10 mouse cellular contexts compared by ENCODE assay signal in the genomic region with DNA sequence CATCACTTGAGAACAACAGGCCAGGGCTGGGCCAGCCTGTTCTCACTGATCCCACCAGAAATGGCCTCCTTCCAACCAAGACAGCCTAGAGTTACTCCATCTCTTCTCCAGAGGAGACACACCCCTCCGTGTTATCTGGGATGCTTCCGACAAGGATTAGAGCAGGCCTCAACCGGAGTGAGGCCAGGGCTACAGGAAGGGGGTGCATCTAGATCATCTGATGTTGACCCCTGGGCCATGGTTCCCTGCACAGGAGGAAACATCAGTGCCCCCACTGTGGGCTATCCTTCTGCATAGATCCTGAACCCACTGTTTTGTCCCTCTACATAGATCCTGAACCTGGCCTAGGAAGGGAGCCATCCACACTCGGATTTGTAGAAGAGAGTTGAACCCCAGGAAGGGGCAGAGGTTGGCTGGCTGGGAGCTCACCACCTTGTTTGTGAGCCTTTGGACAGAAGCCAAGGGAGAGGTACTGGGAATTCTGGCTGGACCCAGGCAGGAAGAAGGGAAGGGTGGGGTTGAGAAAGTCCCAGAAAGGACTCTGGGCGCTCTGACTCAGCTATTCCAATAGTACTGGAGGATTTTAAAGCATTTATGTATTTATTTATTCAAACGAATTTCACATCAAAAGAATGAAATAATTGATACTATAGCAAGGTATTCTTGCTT.
A peak's percentile ranks its signal among the peaks of the same experiment; 100 is the strongest.
DNase-seq lines count a peak whose midpoint lies in the region; ATAC-seq and TF ChIP-seq lines count a peak whose summit lies in the region.
"Had no signal": no experiment of that assay in that cellular context is flagged by ENCODE, and none has a peak within 500 bp of the region (broad histone marks: within the 10 kb centered on the region; RNA-seq: fewer than 3 reads in every experiment).

No protein-coding gene starts in this region.

- H3K27me3 ChIP-seq in kidney, adult 2 months (replicated peaks; ENCODE audit: control insufficient read depth, insufficient read depth, low read length), result no peaks in the 10 kb centered on the region
- H3K27me3 ChIP-seq in heart, embryonic 13.5 days (replicated peaks), result no peaks in the 10 kb centered on the region
- H3K27me3 ChIP-seq in lung, postnatal 0 days (replicated peaks; ENCODE audit: insufficient read depth, low read length), result no peaks in the 10 kb centered on the region
- no peaks in the 10 kb centered on the region for H3K27me3 ChIP-seq in forebrain, embryonic 11.5 days (ENCODE audit: control insufficient read depth, insufficient read depth, low read length)
- H3K27me3 ChIP-seq: liver, embryonic 15.5 days had no signal

- H3K27ac ChIP-seq in kidney, adult 2 months (ENCODE audit: insufficient read depth, low read depth, low read length), result peak overlapping the region; percentile 41
- 0 out of 2 replicates have a peak overlapping the region, but pooled peaks have one; percentile 43 for H3K27ac ChIP-seq in cortical plate, adult 2 months (ENCODE audit: insufficient read depth, low read length)
- H3K27ac ChIP-seq in heart, embryonic 13.5 days (replicated peaks), result peak overlapping the region; percentile 28; the same call in 1 of the 2 replicates
- H3K27ac ChIP-seq in lung, postnatal 0 days (ENCODE audit: low read length), result no peak overlapping the region
- no peak overlapping the region for H3K27ac ChIP-seq in forebrain, embryonic 11.5 days (ENCODE audit: low read depth, low read length)
- H3K27ac ChIP-seq: liver, embryonic 15.5 days had no signal

- peaks cover 2% of the 10 kb centered on the region; the same call in 1 of the 2 replicates for H3K36me3 ChIP-seq in kidney, adult 2 months (ENCODE audit: control insufficient read depth, insufficient read depth, low read length)
- H3K36me3 ChIP-seq in heart, embryonic 13.5 days, result peaks cover 87% of the 10 kb centered on the region
- peaks cover 39% of the 10 kb centered on the region for H3K36me3 ChIP-seq in lung, postnatal 0 days (ENCODE audit: insufficient read depth, low read length)
- no peaks in the 10 kb centered on the region; the same call in 1 of the 2 replicates for H3K36me3 ChIP-seq in forebrain, embryonic 11.5 days (ENCODE audit: control insufficient read depth, insufficient read depth, low read length)

- no peak overlapping the region for H3K9ac ChIP-seq in heart, embryonic 13.5 days
- no peak overlapping the region for H3K9ac ChIP-seq in lung, postnatal 0 days (replicated peaks; ENCODE audit: low read depth)
- H3K9ac ChIP-seq in forebrain, embryonic 11.5 days (ENCODE audit: low read length), result no peak overlapping the region
- H3K9ac ChIP-seq: liver, embryonic 15.5 days had no signal

- H3K9me3 ChIP-seq in heart, embryonic 13.5 days, result no peaks in the 10 kb centered on the region
- no peaks in the 10 kb centered on the region for H3K9me3 ChIP-seq in lung, postnatal 0 days (ENCODE audit: low read length)
- H3K9me3 ChIP-seq in forebrain, embryonic 11.5 days (ENCODE audit: control insufficient read depth, low read length), result no peaks in the 10 kb centered on the region
- H3K9me3 ChIP-seq: liver, embryonic 15.5 days had no signal

- 37% methylated on average over 6 of the region's 6 CpGs for WGBS in kidney, adult 2 months
- WGBS in heart, embryonic 13.5 days, result 51% methylated on average over 6 of the region's 6 CpGs
- 44% methylated on average over 6 of the region's 6 CpGs for WGBS in lung, postnatal 0 days
- WGBS in forebrain, embryonic 11.5 days, result 83% methylated on average over 6 of the region's 6 CpGs

- H3K4me3 ChIP-seq in kidney, adult 2 months (ENCODE audit: insufficient read depth, low read depth, low read length), result no peak overlapping the region
- no peak overlapping the region for H3K4me3 ChIP-seq in cortical plate, adult 2 months (ENCODE audit: insufficient read depth, low read length)
- H3K4me3 ChIP-seq in heart, embryonic 13.5 days, result no peak overlapping the region
- no peak overlapping the region for H3K4me3 ChIP-seq in lung, postnatal 0 days (ENCODE audit: low read depth, low read length)
- H3K4me3 ChIP-seq in forebrain, embryonic 11.5 days (ENCODE audit: low read depth, low read length), result no peak overlapping the region
- H3K4me3 ChIP-seq: liver, embryonic 15.5 days had no signal

- ATAC-seq in heart, embryonic 13.5 days (ENCODE audit: extremely low read depth, insufficient number of reproducible peaks, low FRiP score, low TSS enrichment), result no peak
- peak; percentile 20 for ATAC-seq in lung, postnatal 0 days
- no peak for ATAC-seq in forebrain, embryonic 11.5 days (replicated peaks; ENCODE audit: low FRiP score)
- no peak for ATAC-seq in monocyte, adult 5-6 weeks (replicated peaks; ENCODE audit: insufficient number of reproducible peaks, low FRiP score, low TSS enrichment, poor library complexity, severe bottlenecking)

- H3K4me2 ChIP-seq in heart, embryonic 13.5 days, result no peak overlapping the region
- no peak overlapping the region for H3K4me2 ChIP-seq in lung, postnatal 0 days (replicated peaks; ENCODE audit: low read depth, low read length)
- H3K4me2 ChIP-seq in forebrain, embryonic 11.5 days (ENCODE audit: low read depth, low read length, severe bottlenecking), result no peak overlapping the region
- H3K4me2 ChIP-seq: liver, embryonic 15.5 days had no signal

- no peak for TF ChIP-seq POLR2A in kidney, adult 2 months (IDR thresholded peaks at IDR 0.05; ENCODE audit: low read depth, low read length)
- no peak for TF ChIP-seq POLR2A in cortical plate, adult 2 months (IDR thresholded peaks at IDR 0.05; ENCODE audit: extremely low read depth, insufficient read depth, low read length)

- TF ChIP-seq CTCF in kidney, adult 2 months (conservative IDR thresholded peaks at IDR 0.05; ENCODE audit: insufficient read depth, insufficient read length, low read depth, low read length), result no peak
- TF ChIP-seq CTCF in cortical plate, adult 2 months (IDR thresholded peaks at IDR 0.05; ENCODE audit: extremely low read depth, insufficient read depth, low read length), result no peak
- TF ChIP-seq CTCF in lung, postnatal 0 days (IDR thresholded peaks at IDR 0.05), result no peak

- H3K4me1 ChIP-seq in kidney, adult 2 months (ENCODE audit: control insufficient read depth, insufficient read depth, low read length), result peaks cover 12% of the 10 kb centered on the region
- peaks cover 5% of the 10 kb centered on the region for H3K4me1 ChIP-seq in cortical plate, adult 2 months (ENCODE audit: control insufficient read depth, insufficient read depth, low read length)
- peaks cover 19% of the 10 kb centered on the region for H3K4me1 ChIP-seq in heart, embryonic 13.5 days
- H3K4me1 ChIP-seq in lung, postnatal 0 days (ENCODE audit: insufficient read depth, low read depth, low read length), result no peaks in the 10 kb centered on the region
- H3K4me1 ChIP-seq in forebrain, embryonic 11.5 days (replicated peaks; ENCODE audit: control insufficient read depth, insufficient read depth, low read length), result no peaks in the 10 kb centered on the region
- H3K4me1 ChIP-seq: liver, embryonic 15.5 days had no signal

- DNase-seq in kidney, adult 2 months, result peak; percentile 84
- DNase-seq in kidney, postnatal 4 days, result no peak
- peak; percentile 67 for DNase-seq in lung, postnatal 0 days (ENCODE audit: low spot score)
- no peak for DNase-seq in spleen, postnatal 4 days (ENCODE audit: low spot score in 2 of 2)
- no peak for DNase-seq in forebrain, embryonic 11.5 days (ENCODE audit: low spot score)
- DNase-seq: midbrain, embryonic 14.5 days had no signal

- TF ChIP-seq EP300 in lung, postnatal 0 days (IDR thresholded peaks at IDR 0.05), result no peak

Comparison
In these comparisons a context has a peak if more than half of its experiments do, and no peak if none do; other contexts are left out.
1. DNase-seq: peak in kidney, adult 2 months (single experiment) and lung, postnatal 0 days (single experiment); none in kidney, postnatal 4 days (0 of 2), spleen, postnatal 4 days (0 of 2) and forebrain, embryonic 11.5 days (single experiment).
2. H3K27ac ChIP-seq: peak in kidney, adult 2 months (single experiment), cortical plate, adult 2 months (single experiment) and heart, embryonic 13.5 days (single experiment); none in lung, postnatal 0 days (single experiment) and forebrain, embryonic 11.5 days (single experiment).